8 mouse cellular contexts compared by ENCODE assay signal in genomic region chr7:79880998-79881397, GRCm38 (mm10). TPM values are rescaled to one million over a fixed set of nuclear protein-coding genes. Genes with fewer than 3 reads are reported as not detected.
DNase-seq lines count a peak whose midpoint lies in the region; ATAC-seq lines count a peak whose summit lies in the region.
"Had no signal": no experiment of that assay in that cellular context is flagged by ENCODE, and none has a peak within 500 bp of the region (broad histone marks: within the 10 kb centered on the region; RNA-seq: fewer than 3 reads in every experiment).

No protein-coding gene starts in this region.

- ATAC-seq in limb, embryonic 12.5 days (ENCODE audit: insufficient number of reproducible peaks, insufficient read depth, low FRiP score, low TSS enrichment, low read depth) = peak; percentile 56; the same call in 1 of the 2 replicates
- no peak for ATAC-seq in stomach, embryonic 15.5 days (ENCODE audit: insufficient read depth, low FRiP score, low read depth)

- 0 out of 2 replicates have a peak overlapping the region, but pooled peaks have one; percentile 4 for H3K27ac ChIP-seq in limb, embryonic 12.5 days
- no peak overlapping the region for H3K27ac ChIP-seq in limb, embryonic 10.5 days
- H3K27ac ChIP-seq in stomach, embryonic 15.5 days = peak overlapping the region; percentile 16; the same call in 1 of the 2 replicates

- no peak overlapping the region for H3K4me2 ChIP-seq in limb, embryonic 12.5 days
- no peak overlapping the region for H3K4me2 ChIP-seq in stomach, embryonic 15.5 days

- H3K36me3 ChIP-seq in limb, embryonic 12.5 days = peaks cover 71% of the 10 kb centered on the region
- H3K36me3 ChIP-seq in limb, embryonic 10.5 days = peaks cover 63% of the 10 kb centered on the region
- H3K36me3 ChIP-seq in stomach, embryonic 15.5 days = 0 out of 2 replicates have a peak, but pooled peaks cover 5% of the 10 kb centered on the region

- no peaks in the 10 kb centered on the region for H3K27me3 ChIP-seq in limb, embryonic 12.5 days
- H3K27me3 ChIP-seq in limb, embryonic 10.5 days (ENCODE audit: low read depth, poor library complexity, severe bottlenecking) = no peaks in the 10 kb centered on the region
- no peaks in the 10 kb centered on the region for H3K27me3 ChIP-seq in stomach, embryonic 15.5 days (replicated peaks)

- no peak overlapping the region for H3K9ac ChIP-seq in limb, embryonic 12.5 days (replicated peaks)
- no peak overlapping the region for H3K9ac ChIP-seq in stomach, embryonic 15.5 days

- H3K4me3 ChIP-seq in limb, embryonic 12.5 days (replicated peaks) = no peak overlapping the region
- H3K4me3 ChIP-seq in limb, embryonic 10.5 days = no peak overlapping the region
- no peak overlapping the region for H3K4me3 ChIP-seq in stomach, embryonic 15.5 days (replicated peaks)

- WGBS in limb, embryonic 12.5 days = 32% methylated on average over 3 of the region's 3 CpGs
- WGBS in limb, embryonic 10.5 days = 37% methylated on average over 3 of the region's 3 CpGs
- WGBS in stomach, embryonic 15.5 days = 49% methylated on average over 3 of the region's 3 CpGs

- 0 out of 2 replicates have a peak, but pooled peaks cover 5% of the 10 kb centered on the region for H3K4me1 ChIP-seq in limb, embryonic 12.5 days (replicated peaks)
- H3K4me1 ChIP-seq in limb, embryonic 10.5 days = no peaks in the 10 kb centered on the region
- H3K4me1 ChIP-seq in stomach, embryonic 15.5 days = no peaks in the 10 kb centered on the region

- no peak for DNase-seq in limb, embryonic 10.5 days (ENCODE audit: low spot score)
- DNase-seq in adipocyte (ENCODE audit: low spot score) = peak; percentile 33
- peak; percentile 73 for DNase-seq in gastrocnemius, postnatal 25 days
- no peak for DNase-seq in retina, postnatal 1 day
- DNase-seq in spleen, postnatal 36 days (ENCODE audit: low spot score in 2 of 2) = no peak

- no peaks in the 10 kb centered on the region for H3K9me3 ChIP-seq in limb, embryonic 12.5 days
- no peaks in the 10 kb centered on the region for H3K9me3 ChIP-seq in limb, embryonic 10.5 days (replicated peaks)
- H3K9me3 ChIP-seq in stomach, embryonic 15.5 days = no peaks in the 10 kb centered on the region

RNA-seq across cellular contexts. Expression of gene Anpep, which starts 20.1 kb away (rescaled TPM):
- 10.6 and 11.9 TPM in 2 replicates for polyA plus RNA-seq in limb, embryonic 12.5 days (2016; fragmentation: Nextera tagmentation; extraction: Ambion mirVana)
- 8.1 and 9.7 TPM in 2 replicates for polyA plus RNA-seq in limb, embryonic 10.5 days (2016; fragmentation: Nextera tagmentation; extraction: Ambion mirVana)
- total RNA-seq in gastrocnemius, postnatal 25 days (2021) = 1 to 10 TPM; 5.7 to 6.3 TPM
- 55.9 and 69.8 TPM in 2 replicates for polyA plus RNA-seq in stomach, embryonic 15.5 days (2015; fragmentation: Nextera tagmentation; extraction: Ambion mirVana)
- total RNA-seq: monocyte, adult 5-6 weeks had no signal

RNA-seq across cellular contexts. Expression of gene Ap3s2, which starts 39.5 kb away (rescaled TPM):
- 32.0 and 36.0 TPM in 2 replicates for polyA plus RNA-seq in limb, embryonic 12.5 days (2016; fragmentation: Nextera tagmentation; extraction: Ambion mirVana)
- polyA plus RNA-seq in limb, embryonic 10.5 days (2016; fragmentation: Nextera tagmentation; extraction: Ambion mirVana) = 41.7 and 44.4 TPM in 2 replicates
- total RNA-seq in gastrocnemius, postnatal 25 days (2021) = 10 to 100 TPM; 16.9 to 17.1 TPM
- 27.1 and 30.8 TPM in 2 replicates for polyA plus RNA-seq in stomach, embryonic 15.5 days (2015; fragmentation: Nextera tagmentation; extraction: Ambion mirVana)

RNA-seq across cellular contexts. Expression of gene Arpin, which starts 54.2 kb away (rescaled TPM):
- 17.9 and 19.0 TPM in 2 replicates for polyA plus RNA-seq in limb, embryonic 12.5 days (2016; fragmentation: Nextera tagmentation; extraction: Ambion mirVana)
- polyA plus RNA-seq in limb, embryonic 10.5 days (2016; fragmentation: Nextera tagmentation; extraction: Ambion mirVana) = 14.3 and 16.1 TPM in 2 replicates
- 1 to 10 TPM; 3.6 to 3.8 TPM for total RNA-seq in gastrocnemius, postnatal 25 days (2021)
- 37.7 and 38.8 TPM in 2 replicates for polyA plus RNA-seq in stomach, embryonic 15.5 days (2015; fragmentation: Nextera tagmentation; extraction: Ambion mirVana)

Comparison
In these comparisons a context has a peak if more than half of its experiments do, and no peak if none do; other contexts are left out.
1. DNase-seq: peak in adipocyte (single experiment) and gastrocnemius, postnatal 25 days (single experiment); none in limb, embryonic 10.5 days (single experiment), retina, postnatal 1 day (single experiment) and spleen, postnatal 36 days (0 of 2).